Mouse (Mus musculus): ENCODE measurements around the gene Klf3.

DNA sequence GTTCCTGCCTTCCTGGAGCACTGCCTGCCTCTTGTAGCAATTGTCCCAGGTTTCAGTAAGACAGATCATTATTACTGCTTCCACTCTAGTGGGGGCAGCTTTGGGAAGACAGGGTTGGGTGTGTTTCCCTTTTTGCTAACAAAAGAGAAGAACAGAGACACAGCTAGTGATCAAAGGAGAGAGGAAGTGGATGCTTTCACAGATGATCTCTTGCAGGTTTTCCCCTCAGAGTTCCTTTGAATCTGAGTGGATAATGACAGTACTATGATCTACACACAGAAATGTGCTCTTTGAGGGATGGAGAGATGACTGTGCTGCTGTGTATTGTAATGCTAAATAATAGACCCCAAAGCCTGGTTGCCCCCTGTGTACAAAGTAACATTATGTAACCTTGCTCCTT, 38.7 kb upstream of the Klf3 start:
- TF ChIP-seq CTCF (IDR thresholded peaks at IDR 0.05; ENCODE audit: low read depth, low read length) (no peak), GATA1 (IDR thresholded peaks at IDR 0.05; ENCODE audit: borderline replicate concordance, low read length) (no peak)

All from G1E (cell line).